Mouse (Mus musculus) layer of hippocampus, postnatal 25 days (tissue): ENCODE measurements around the gene Oscp1. TPM values are rescaled to one million over a fixed set of nuclear protein-coding genes. Genes with fewer than 3 reads are reported as not detected.
"Not testable (repeated sequence)": the region's sequence is repeated elsewhere in the genome, so short reads cannot be mapped to it uniquely, and the experiment has no call there.

Experiments used
- DNase-seq, 2 experiments: peaks; one replicate each; pipeline ENCODE4 v3.0.0; 2022; ENCODE audit warnings: mixed read lengths in 2 of 2, low spot score in 1 of 2; ENCODE audit errors: extremely low spot score in 1 of 2
- total RNA-seq, 2 experiments: library from RNA; stranded (reverse); gene quantifications; 2 replicates each; pipeline ENCODE4 v1.2.3; 2021

The Oscp1 gene
- total RNA-seq, 2 experiments from 2014 or later: 47.4 to 49.7 TPM

DNA sequence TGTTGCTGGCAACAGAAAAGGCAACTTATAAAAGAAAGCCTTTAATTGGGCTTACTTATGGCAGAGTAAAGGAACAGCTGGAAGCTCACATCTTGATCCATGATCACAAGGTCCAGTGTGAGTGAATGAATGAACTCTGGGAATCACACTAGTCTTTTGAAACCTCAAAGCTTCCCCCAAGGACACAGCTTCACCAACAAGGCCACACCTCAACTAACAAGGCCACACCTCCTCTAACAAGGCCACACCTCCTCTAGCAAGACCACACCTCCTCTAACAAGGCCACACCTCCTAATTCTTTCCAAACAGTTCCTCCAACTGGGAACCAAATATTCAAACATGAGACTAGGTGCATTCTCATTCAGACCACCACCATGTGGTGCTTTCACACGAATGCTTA, 23.2 kb downstream of the Oscp1 start:
- no peak for DNase-seq

DNA sequence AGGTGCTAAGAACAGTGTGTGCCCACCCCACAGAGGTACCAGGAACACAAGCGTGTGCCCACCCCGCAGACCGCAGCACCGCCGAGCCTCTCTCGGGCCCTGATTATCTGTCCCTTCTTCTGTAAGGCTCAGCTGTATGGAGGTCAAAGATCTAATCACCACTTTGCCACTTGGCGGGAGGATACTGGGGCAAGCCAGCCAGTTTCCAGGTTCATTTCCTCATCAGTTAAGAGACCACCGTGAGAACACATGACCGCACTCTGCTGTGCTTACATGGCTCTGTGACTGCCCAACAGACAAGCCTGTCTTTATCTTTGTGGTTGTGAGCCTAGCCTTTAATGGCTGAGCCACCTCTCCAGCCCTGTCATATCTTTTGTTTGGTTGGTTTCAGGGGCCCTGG, 24.7 kb downstream of the Oscp1 start:
- DNase-seq: no peak

DNA sequence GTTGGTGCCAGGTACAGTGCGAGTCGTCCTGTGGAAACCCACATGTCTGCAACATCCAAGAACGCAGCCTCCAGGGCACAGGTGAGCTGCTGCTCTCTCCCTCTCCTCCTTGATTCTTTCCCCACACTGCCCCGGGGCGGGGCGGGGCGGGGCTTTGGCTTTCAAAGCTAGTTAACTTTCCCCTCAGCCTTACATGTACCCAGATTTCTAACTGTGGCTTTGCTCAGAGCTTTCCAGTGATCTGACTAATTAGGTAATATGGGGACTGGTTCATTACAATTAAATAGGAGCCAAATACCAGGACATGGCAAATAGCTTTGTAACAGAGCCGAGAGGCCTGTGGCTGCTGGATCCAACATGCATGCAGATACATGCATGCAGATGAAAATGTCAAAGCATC, 26.0 kb downstream of the Oscp1 start:
- DNase-seq: no peak

DNA sequence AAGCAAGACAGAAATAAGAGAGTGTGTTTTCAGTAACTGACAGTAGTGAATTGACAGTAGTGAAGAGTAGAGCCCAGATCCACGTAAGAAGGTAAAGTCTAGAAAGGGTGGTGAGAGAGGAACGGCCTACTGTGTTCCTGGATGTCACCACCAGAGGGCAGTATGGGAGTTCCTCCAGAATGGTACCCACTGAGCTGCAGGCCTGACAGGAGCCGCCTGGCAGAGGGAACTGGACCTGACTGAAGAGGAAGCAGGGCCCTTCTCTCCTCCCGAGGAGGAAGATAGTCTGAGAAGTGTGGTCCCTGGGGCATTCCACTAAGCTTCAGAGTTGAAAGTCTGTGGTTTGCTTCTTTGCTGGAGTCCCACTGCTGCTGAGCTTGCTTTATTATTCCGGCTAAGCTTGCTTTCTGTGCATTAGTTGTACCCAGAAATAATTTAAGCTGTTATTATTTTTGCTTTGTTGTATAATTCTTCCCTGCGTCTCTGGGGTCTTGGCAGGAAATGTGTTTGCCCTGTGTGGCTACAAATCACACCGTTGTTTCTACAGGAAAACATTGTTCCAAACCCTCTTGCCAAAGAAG, 27.7 kb downstream of the Oscp1 start:
- peak; percentile 51 to 81 for DNase-seq

DNA sequence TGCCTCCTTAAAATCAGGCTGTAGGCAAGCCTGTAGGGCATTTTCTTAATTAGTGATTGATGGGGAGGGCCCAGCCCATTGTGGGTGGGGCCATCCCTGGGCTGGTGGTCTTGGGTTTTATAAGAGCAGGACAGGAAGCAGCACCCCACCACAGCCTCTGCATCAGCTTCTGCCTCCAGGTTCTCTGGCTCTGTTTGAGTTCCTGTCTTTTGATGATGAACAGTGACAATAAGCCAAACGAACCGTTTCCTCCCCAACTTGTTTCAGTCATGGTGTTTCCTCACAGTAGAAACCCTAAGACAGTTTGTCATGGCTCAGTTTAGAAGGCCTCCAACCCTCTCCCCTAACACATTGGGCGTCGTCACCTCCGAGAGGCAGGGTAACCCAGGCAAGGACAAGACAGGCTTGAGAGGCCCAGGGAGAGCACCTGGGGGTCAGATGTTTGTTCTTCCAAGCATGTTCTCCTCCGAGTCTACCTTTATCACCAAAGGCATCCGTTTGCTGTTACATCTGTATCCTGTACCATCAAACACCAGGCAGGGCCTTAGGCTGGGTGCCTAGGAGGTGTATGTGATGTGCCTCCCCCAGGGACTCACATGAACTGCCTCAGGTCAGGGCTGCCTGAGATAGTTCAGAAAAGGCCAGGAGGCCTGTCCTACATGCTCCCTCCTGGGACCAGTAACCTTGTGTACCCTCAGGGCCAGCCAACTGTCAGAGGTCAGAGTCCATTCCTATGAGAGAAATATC, 31.9 kb downstream of the Oscp1 start:
- DNase-seq: no peak

DNA sequence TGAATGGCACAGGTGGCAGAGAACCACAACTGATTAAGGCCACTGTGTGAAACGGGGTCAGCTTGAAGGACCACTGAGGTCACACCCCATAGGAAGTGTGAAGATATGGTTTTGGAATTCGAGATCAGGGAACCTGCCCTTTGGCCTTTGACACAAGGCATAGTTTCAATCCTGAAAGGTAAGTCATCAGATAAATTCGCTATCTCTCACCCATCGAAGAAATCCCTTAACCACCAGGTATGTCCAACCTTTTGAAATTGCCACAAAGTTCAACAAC, 32.4 kb downstream of the Oscp1 start:
- no peak for DNase-seq

DNA sequence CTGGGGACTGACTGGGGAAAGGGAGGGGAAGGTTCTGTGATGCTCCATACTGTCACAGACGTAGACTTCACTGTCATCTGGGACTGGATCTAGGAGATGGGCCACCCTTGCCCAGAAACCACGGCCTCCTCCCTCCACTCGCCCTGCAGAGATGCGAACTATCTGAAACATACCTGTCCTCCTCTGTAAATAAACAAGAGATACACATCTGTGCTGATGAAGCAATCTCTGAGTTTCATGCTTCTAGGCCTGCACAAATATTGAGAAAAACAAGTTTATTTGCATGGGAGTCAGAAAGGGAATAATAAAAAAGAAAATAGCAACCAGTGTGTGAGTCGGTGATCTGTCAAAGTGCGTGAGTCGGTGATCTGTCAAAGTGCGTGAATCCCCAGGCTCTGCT, 33.5 kb downstream of the Oscp1 start:
- DNase-seq: no peak

DNA sequence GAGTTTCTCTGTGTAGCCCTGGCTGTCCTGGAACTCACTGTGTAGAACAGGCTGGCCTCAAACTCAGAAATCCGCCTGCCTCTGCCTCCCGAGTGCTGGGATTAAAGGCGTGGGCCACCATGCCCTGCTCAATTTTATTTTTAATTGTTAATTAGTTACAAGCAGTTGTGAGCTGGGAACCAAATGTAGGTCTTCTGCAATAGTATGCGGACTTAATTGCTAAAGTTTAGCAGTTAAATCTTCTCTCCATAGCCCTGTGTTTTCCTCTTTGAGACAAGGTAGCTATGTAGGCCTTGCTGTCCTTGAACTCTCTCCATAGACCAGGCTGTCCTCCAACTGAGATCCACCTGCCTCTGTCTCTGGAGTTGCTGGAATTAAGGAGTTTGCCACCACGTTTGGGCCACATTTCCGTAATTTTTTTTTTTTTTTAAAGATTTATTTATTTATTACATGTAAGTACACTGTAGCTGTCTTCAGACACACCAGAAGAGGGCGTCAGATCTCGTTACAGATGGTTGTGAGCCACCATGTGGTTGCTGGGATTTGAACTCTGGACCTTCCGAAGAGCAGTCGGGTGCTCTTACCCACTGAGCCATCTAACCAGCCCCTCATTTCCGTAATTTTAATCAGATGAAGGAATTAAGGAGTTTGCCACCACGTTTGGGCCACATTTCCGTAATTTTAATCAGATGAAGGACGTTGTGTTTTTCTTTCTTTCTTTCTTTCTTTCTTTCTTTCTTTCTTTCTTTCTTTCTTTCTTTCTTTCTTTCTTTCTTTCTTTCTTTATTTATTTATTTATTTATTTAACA, 37.5 kb downstream of the Oscp1 start:
- DNase-seq: not testable (repeated sequence)

DNA sequence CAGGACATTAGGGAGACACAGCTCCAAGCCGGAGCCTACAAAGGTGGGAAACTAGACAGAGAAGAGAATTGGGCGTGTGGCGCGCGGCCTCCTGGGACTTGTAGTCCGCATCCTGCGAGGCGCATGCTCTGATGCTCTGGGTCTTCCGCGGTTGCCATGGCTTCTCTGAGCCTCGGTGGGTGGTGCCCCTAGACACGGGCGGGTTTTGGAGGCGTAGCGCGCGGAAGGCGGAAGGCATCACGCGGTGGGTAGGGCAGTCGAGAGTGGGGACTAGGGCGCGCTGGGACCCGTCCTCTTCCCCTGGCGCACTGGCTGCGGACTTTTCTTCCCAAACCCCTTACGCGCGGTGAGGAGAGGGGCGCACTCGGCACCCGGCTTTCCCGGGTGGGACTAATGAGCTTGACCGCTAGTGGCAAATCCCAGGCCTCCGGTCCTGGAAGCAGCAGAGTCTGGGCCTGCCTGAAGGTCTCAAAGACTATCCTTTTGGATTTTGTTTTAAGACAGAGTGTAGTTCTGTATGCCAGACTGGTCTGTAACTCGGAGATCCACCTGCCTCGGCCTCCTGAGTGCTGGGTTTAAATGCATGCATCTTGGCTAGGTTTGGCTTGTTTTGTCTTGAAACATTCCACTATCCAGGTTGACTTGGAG, 38.2 kb downstream of the Oscp1 start, which contains the start of gene Lsm10:
Gene Lsm10 (plus strand): TSS at position 160 of the 648 bp plus-strand sequence.
- DNase-seq: peak; percentile 79 to 86

DNA sequence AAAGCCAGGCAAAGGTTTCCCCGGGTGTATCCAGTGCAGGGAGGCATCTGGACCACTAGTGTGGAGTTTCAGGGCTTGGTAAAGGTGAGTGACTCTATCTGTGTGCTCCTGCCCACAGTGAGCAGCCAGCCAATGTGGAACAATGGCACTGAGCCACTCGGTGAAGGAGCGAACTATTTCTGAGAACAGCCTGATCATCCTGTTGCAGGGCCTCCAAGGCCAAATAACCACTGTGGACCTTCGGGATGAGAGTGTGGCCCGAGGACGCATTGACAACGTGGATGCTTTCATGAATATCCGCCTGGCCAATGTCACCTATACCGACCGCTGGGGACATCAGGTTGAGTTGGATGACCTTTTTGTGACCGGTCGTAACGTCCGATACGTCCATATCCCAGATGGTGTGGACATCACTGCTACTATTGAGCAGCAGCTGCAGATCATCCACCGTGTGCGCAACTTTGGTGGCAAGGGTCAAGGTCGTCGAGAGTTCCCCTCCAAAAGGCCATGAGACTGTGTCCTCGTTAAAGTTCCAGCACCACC, 39.4 kb downstream of the Oscp1 start:
- no peak for DNase-seq

DNA sequence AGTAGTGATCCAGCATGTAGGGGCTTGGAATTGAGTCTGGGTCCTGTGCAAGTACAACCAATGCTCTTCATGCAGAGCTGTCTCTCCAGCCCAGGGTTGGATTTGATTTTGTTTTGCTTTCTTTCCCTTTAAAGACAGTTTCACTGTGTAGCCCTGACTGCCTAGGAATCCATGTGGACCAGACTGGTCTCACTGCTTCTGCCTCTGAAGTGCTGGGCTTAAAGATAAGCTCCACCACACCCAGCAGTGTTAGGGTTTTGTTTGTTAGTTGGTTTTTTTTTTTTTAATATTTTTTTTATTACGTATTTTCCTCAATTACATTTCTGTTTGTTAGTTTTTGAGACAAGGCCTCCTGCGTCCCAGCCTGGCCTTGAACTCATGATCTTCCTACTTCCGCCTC, 41.0 kb downstream of the Oscp1 start:
- DNase-seq: no peak

DNA sequence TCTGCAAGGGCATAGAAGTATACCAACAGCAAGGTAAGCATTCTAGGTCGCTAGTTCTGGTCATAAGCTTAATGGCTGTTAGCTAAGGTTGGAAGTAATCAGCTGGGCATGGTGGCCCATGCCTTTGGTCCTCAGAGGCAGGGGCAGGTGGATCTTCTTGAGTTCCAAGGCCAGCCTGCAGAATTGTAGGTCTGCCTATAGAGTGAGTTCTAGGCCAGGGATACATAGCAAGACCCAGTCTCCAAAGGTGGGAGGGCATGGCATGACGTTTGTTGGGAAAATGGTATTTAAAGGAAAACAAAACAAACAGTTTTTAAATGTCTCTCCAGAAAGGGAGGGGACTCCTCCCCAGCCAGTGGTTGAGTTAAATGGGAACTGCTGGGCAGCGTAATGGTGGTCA, 42.4 kb downstream of the Oscp1 start:
- no peak for DNase-seq

DNA sequence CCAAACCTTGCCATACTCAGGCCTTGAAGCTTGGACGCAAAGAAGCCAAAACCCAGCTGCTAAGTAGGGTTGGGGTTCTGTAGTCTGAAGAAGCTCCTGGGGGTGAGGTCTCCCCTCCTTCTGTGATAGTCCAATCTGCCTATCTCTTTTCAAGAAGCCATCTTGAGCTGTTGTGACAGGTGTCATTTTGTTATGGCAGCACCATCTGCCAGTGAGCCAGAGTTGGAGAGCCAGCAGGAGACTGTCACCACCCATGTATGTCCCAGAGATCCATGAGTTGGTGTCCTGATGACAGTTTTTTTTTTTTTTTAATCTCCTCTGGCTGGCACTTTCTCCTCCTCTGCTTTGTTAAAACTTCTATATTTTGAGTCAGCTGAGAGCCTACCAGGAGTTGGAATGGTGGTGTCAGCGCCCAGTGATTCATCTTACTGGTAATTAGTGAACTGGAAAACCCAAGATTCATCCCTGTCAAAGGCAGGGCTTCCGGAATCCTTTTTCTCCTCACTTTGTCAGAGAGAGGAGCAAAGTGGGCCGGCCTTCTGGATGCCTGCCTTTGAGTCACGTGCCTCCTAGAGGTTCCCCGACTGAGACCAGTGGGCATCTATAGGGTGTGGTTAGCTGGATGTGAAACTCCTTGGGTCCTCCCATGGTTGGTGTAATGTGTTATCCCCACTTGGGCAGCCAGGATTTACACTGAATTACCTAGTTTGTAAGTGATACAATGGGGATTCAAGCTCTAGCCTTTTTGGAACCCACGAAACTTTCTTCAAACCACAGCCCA, 43.9 kb downstream of the Oscp1 start:
- DNase-seq: no peak

DNA sequence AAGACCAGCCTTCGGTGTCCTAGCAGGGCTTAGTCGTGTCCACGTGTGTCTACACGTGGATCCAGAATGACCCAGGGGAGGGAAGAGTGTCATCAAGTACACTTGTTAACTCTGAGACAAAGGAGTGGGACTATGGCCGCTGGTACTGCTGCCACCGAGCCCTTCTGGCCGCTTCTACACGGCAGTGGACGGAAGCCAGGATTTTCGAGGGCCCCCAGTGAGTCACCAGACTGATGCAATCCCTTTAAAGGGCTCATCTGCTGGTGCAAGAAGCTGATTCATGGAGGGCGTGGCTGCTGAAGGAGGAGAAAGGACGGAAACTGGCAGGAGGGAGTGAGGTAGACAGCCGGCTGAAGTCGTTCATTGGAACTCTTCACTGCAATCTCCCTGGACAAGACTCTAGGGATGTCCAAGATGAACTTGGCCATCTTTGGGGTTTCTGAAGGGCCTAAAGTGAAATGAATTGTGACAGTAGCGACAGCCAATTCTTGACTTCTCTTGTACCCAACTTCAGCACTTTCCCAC, 44.8 kb downstream of the Oscp1 start:
- DNase-seq: peak in 1 of 2 experiments; percentile 60

DNA sequence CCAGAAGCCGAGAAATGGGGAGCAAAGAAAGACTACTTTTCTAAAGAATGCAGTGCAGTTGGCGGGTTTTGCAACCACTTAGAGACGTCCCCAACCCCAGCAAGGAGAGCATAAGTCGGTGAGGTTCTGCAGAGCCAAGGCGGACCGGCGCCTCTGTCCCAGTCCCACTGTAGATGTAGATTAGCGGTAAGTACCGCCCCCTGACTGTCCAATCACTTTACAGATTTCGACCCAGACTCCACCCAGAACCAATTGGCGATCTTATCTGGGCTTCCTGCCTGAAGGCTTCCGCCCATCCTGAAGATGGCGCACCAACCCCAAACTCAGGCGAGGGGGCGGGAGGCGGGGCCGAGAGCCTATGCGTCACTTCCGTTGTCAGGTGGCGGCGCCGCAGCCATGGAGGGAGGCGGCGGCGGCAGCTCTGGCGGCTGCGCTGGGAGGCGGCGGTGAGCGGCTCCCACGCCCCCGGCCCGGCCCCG, 45.3 kb downstream of the Oscp1 start, which contains the start of gene Stk40:
Gene Stk40 (plus strand): TSS at position 368 of the 479 bp plus-strand sequence.
- DNase-seq: peak; percentile 83 to 86

DNA sequence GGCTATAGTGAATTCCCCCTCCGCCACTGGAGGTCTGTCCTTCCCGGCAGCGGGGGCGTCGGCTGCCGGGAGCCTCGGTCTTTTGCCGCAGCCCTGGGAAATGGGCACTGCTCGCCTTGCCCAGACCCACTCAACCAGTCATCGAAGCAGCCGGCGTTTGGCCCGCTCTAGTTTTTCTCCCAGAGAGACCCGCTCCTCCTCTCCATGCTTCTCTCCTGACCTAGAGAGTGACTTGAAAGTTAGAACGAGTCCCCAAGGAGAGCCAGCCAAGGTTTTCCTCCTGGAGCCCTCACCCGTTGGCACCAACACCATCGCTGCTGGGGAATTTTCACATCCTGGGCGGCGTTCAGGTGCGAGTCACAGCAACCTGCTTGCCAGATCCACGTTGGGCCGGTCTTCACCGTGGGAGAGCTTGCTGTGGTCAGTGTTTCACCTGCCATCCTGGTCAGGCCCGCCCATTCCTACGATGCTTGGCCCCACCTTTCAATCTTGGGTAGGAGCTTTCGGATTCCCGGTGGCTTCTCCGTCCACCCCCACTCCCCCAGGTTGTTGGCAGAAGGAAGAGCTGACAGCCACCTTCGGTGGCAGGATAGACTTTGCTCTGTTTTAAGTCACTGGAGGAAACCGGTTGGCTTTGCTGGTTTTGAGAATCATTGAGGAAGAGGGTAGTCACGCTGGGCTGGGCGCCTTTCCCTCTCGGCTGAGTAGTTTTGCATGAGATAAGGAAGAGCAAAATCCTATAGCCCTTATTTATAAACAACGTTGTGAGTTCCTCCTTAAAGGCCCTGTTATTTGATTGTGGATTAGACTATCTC, 46.1 kb downstream of the Oscp1 start:
- peak in 1 of 2 experiments; percentile 33 for DNase-seq

DNA sequence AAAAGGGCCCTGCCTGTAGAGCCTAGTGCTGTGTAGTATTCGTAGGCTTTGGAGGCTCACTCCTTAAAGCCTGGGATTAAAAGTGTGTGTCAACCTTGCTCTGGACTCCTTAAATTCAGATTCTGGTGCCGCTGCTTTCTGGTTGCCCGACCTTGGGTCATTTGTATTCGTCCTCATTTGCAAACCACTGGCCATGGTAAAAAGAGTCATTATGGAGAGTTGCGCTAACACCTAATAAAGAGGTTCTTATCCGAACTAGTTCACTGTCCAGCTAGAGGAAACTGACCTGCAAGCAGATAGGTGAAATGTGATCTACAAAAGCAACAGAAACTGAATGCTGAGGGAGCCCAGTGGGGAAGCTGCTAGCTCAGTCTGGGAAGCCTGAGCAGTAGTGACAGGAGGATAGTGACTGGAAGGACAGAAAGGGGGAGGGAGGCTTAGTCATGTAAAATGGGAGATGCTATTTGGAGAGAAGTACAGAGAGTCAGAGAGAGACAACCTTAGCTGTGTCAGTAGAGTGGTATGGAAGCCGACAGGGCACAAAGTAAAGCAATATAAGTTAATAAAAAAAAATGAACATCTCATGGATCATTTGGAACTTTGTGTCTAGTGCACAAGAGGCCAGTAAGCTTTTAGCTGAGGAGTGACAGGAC, 46.9 kb downstream of the Oscp1 start:
- no peak for DNase-seq

DNA sequence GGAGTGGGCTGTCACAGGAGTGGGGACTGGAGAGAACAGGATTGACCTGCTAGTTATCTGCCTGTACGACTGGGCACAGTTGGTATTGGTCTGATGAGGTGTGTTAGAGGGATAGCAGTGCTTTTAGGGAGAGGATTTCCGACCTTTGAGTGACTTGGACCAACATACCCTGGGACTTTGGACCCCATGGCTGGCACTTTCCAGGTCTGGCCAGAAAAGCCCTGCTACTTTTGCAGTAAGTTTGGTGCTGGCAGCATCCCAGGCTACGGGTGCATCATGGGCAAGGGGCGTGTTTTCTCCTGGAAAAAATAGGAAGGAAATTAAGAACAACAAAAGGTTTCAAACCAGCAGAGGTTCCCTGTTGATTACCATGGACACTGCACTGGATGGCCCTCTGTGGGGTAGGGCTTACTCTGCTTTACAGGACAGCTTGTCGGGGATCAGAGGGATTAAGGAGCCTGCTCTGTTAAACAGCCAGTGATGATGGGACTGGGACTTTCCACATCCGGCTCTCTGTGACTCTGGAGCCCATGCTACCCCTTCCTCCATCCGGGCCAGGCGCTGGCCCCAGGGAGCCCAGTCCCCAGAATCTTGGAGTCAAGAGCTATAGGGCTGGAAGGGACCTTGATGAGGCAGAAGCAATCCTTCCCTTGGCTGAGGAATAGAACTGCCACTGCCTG, 49.8 kb downstream of the Oscp1 start:
- no peak for DNase-seq
